Mouse (Mus musculus): ENCODE results near the gene Hunk.

DNA sequence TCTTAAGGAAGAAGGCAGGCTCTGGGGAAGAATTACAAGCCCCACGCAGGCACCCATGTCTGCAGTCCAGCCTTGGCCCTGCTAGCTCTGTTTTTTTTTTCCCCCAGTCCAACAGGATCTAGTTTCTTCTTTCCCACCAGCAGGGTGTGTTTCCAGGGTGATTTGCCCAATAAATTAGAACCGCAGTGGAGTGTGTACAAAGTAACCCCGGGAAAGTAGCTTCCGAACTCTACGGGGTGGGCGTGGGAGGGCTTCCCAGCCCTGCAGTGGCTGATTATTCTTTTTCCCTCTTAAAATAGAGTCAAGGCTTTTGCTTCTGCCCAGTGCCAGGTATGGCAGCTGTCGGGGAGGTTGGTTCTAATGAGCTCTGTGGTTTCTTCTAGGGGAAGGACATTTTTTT is 35.3 kb downstream of the Hunk start:
- TF ChIP-seq E2F4 (IDR thresholded peaks at IDR 0.05; ENCODE audit: insufficient read depth) (no peak), POLR2A (IDR thresholded peaks at IDR 0.05; ENCODE audit: insufficient read length, low read depth) (no peak), MAX (IDR thresholded peaks at IDR 0.05; ENCODE audit: low read depth) (no peak), USF1 (IDR thresholded peaks at IDR 0.05; ENCODE audit: low read depth) (no peak), POLR2AphosphoS2 (IDR thresholded peaks at IDR 0.05; ENCODE audit: insufficient read length, low read depth) (no peak), CEBPB (IDR thresholded peaks at IDR 0.05; ENCODE audit: insufficient read depth, poor library complexity, severe bottlenecking) (no peak)
